ENCODE assay signal across 19 mouse cellular contexts in the genomic region with DNA sequence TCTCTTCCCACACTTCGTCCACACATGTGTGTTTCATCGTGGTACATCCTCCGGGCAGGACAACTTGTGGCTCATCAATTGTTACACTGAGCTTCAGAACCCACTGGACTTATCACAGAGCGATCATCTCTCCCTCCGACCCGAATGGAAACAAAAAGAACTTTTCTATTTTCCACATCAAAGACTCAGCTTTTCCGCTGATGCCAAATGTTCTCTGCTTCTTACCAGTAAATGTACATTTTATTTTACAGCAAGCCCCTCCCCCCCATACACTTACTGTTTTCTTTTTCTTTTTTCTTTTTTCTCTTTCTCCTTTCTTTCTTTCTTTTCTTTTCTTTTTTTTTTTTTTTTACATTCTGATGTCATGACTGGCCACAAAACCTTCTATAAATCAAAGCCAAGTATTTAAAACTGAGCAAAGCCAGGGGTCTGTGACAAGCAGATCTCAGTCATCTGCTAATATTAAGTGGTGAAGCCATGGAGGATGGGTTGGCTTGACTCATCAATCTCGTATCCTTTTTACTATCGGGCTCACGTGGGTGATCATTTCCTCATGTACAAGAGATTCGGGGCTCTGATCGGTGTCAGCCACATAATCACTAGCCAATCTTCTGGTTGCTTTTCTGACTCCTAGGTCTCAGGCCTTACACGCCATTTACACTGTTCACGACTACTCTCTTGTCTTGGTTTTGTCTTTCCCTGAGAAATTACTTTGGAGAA.
DNase-seq lines count a peak whose midpoint lies in the region; ATAC-seq and TF ChIP-seq lines count a peak whose summit lies in the region.
"Had no signal": no experiment of that assay in that cellular context is flagged by ENCODE, and none has a peak within 500 bp of the region (broad histone marks: within the 10 kb centered on the region; RNA-seq: fewer than 3 reads in every experiment).

No protein-coding gene starts in this region.

- WGBS in midbrain, embryonic 14.5 days, result 79% methylated on average over 14 of the region's 14 CpGs
- 75% methylated on average over 14 of the region's 14 CpGs for WGBS in midbrain, embryonic 13.5 days
- WGBS in hindbrain, embryonic 13.5 days, result 62% methylated on average over 14 of the region's 14 CpGs
- 87% methylated on average over 14 of the region's 14 CpGs for WGBS in liver, embryonic 16.5 days (ENCODE audit: insufficient replicate concordance)
- WGBS in heart, adult 2 months, result 84% methylated on average over 14 of the region's 14 CpGs

- no peak for DNase-seq in midbrain, embryonic 14.5 days
- DNase-seq in heart, adult 2 months, result no peak
- DNase-seq in testis, postnatal 14 days (ENCODE audit: low spot score), result no peak
- DNase-seq: adrenal gland, postnatal 25 days; B cell, adult 2 months; cerebellum, postnatal 25 days; gastrocnemius, postnatal 25 days; kidney, adult 9 months; layer of hippocampus, adult 9-11 months; thymus, postnatal 4 days had no signal

- H3K27ac ChIP-seq in midbrain, embryonic 14.5 days (replicated peaks; ENCODE audit: low read depth, low read length), result no peak overlapping the region; the same call in 1 of the 2 replicates
- no peak overlapping the region for H3K27ac ChIP-seq in midbrain, embryonic 13.5 days
- H3K27ac ChIP-seq in hindbrain, embryonic 13.5 days, result 0 out of 2 replicates have a peak overlapping the region, but pooled peaks have one; percentile 30
- H3K27ac ChIP-seq in liver, embryonic 16.5 days (ENCODE audit: low read length), result peak overlapping the region; percentile 84
- no peak overlapping the region for H3K27ac ChIP-seq in heart, adult 2 months
- H3K27ac ChIP-seq: embryonic facial prominence, embryonic 13.5 days; heart, embryonic 13.5 days had no signal

- TF ChIP-seq POLR2A in heart, adult 2 months (IDR thresholded peaks at IDR 0.05; ENCODE audit: insufficient read depth, low read depth, low read length), result no peak

- no peak overlapping the region for H3K4me3 ChIP-seq in midbrain, embryonic 14.5 days (replicated peaks; ENCODE audit: low read depth, low read length)
- H3K4me3 ChIP-seq in midbrain, embryonic 13.5 days (replicated peaks), result no peak overlapping the region
- no peak overlapping the region for H3K4me3 ChIP-seq in hindbrain, embryonic 13.5 days
- no peak overlapping the region for H3K4me3 ChIP-seq in liver, embryonic 16.5 days (ENCODE audit: low read depth, low read length)
- no peak overlapping the region for H3K4me3 ChIP-seq in heart, adult 2 months
- H3K4me3 ChIP-seq: embryonic facial prominence, embryonic 13.5 days; heart, embryonic 13.5 days; megakaryocyte, embryonic 14.5 days had no signal

- no peak overlapping the region for H3K9ac ChIP-seq in midbrain, embryonic 14.5 days (replicated peaks; ENCODE audit: low read length)
- H3K9ac ChIP-seq in midbrain, embryonic 13.5 days (replicated peaks), result no peak overlapping the region
- no peak overlapping the region for H3K9ac ChIP-seq in hindbrain, embryonic 13.5 days
- H3K9ac ChIP-seq in liver, embryonic 16.5 days (ENCODE audit: low read depth, low read length), result no peak overlapping the region
- no peak overlapping the region for H3K9ac ChIP-seq in heart, adult 2 months (ENCODE audit: low read depth, low read length)
- H3K9ac ChIP-seq: embryonic facial prominence, embryonic 13.5 days; heart, embryonic 13.5 days had no signal

- TF ChIP-seq CTCF in heart, adult 2 months (IDR thresholded peaks at IDR 0.05), result no peak

- H3K9me3 ChIP-seq in midbrain, embryonic 14.5 days (ENCODE audit: control insufficient read depth, low read length), result peaks cover 5% of the 10 kb centered on the region; the same call in 1 of the 2 replicates
- no peaks in the 10 kb centered on the region for H3K9me3 ChIP-seq in midbrain, embryonic 13.5 days
- no peaks in the 10 kb centered on the region for H3K9me3 ChIP-seq in hindbrain, embryonic 13.5 days
- no peaks in the 10 kb centered on the region for H3K9me3 ChIP-seq in liver, embryonic 16.5 days (replicated peaks; ENCODE audit: control insufficient read depth, low read length)

- no peak for ATAC-seq in midbrain, embryonic 14.5 days (ENCODE audit: low FRiP score, low TSS enrichment)
- ATAC-seq in midbrain, embryonic 13.5 days, result no peak
- peak; percentile 75 for ATAC-seq in activated CD4-positive, CD25-positive, alpha-beta regulatory T cell, adult 4 months
- no peak for ATAC-seq in hindbrain, embryonic 13.5 days (ENCODE audit: low FRiP score)
- no peak for ATAC-seq in liver, embryonic 16.5 days (ENCODE audit: low read depth)
- no peak for ATAC-seq in granulocyte monocyte progenitor cell, adult 5-6 weeks (replicated peaks; ENCODE audit: poor library complexity, severe bottlenecking)
- ATAC-seq: lung, postnatal 0 days had no signal

- peaks cover 15% of the 10 kb centered on the region for H3K4me1 ChIP-seq in midbrain, embryonic 14.5 days (ENCODE audit: control insufficient read depth, insufficient read depth, low read length)
- H3K4me1 ChIP-seq in midbrain, embryonic 13.5 days (replicated peaks), result peaks cover 23% of the 10 kb centered on the region
- H3K4me1 ChIP-seq in hindbrain, embryonic 13.5 days (replicated peaks), result peaks cover 35% of the 10 kb centered on the region
- H3K4me1 ChIP-seq in liver, embryonic 16.5 days (ENCODE audit: control insufficient read depth, low read depth, low read length), result peaks cover 39% of the 10 kb centered on the region
- no peaks in the 10 kb centered on the region; the same call in 1 of the 2 replicates for H3K4me1 ChIP-seq in heart, adult 2 months (ENCODE audit: control insufficient read depth, insufficient read depth, low read length)

- no peaks in the 10 kb centered on the region for H3K36me3 ChIP-seq in midbrain, embryonic 14.5 days (ENCODE audit: control insufficient read depth, insufficient read depth, low read length)
- no peaks in the 10 kb centered on the region for H3K36me3 ChIP-seq in midbrain, embryonic 13.5 days
- H3K36me3 ChIP-seq in hindbrain, embryonic 13.5 days, result no peaks in the 10 kb centered on the region
- no peaks in the 10 kb centered on the region for H3K36me3 ChIP-seq in liver, embryonic 16.5 days (ENCODE audit: control insufficient read depth, insufficient read depth)
- no peaks in the 10 kb centered on the region for H3K36me3 ChIP-seq in heart, adult 2 months (ENCODE audit: control insufficient read depth, insufficient read depth, low read length)

- TF ChIP-seq EP300 in heart, adult 2 months (IDR thresholded peaks at IDR 0.05; ENCODE audit: insufficient read depth, low read depth, low read length), result no peak

- H3K79me2 ChIP-seq in heart, adult 2 months (replicated peaks; ENCODE audit: control insufficient read depth, insufficient read depth, low read length), result no peaks in the 10 kb centered on the region

- intact Hi-C loops in heart, adult 2 months (cut with DNase I), result no loop called here

- peak overlapping the region; percentile 21 for H3K4me2 ChIP-seq in midbrain, embryonic 14.5 days (ENCODE audit: low read length)
- no peak overlapping the region for H3K4me2 ChIP-seq in midbrain, embryonic 13.5 days (replicated peaks)
- peak overlapping the region; percentile 21; the same call in 1 of the 2 replicates for H3K4me2 ChIP-seq in hindbrain, embryonic 13.5 days
- H3K4me2 ChIP-seq in liver, embryonic 16.5 days (ENCODE audit: low read depth, low read length), result no peak overlapping the region
- H3K4me2 ChIP-seq: embryonic facial prominence, embryonic 13.5 days; heart, embryonic 13.5 days had no signal

- H3K27me3 ChIP-seq in midbrain, embryonic 14.5 days (ENCODE audit: control insufficient read depth, insufficient read depth, low read length), result no peaks in the 10 kb centered on the region
- no peaks in the 10 kb centered on the region for H3K27me3 ChIP-seq in midbrain, embryonic 13.5 days
- H3K27me3 ChIP-seq in hindbrain, embryonic 13.5 days, result no peaks in the 10 kb centered on the region
- H3K27me3 ChIP-seq in liver, embryonic 16.5 days (ENCODE audit: control insufficient read depth, insufficient read depth, low read depth, low read length), result no peaks in the 10 kb centered on the region
- no peaks in the 10 kb centered on the region for H3K27me3 ChIP-seq in heart, adult 2 months (ENCODE audit: control insufficient read depth, insufficient read depth, low read length)
- H3K27me3 ChIP-seq: embryonic facial prominence, embryonic 13.5 days; heart, embryonic 13.5 days; megakaryocyte, embryonic 14.5 days had no signal

Comparison
In these comparisons a context has a peak if more than half of its experiments do, and no peak if none do; other contexts are left out.
1. H3K4me2 ChIP-seq: peak in midbrain, embryonic 14.5 days (single experiment) and hindbrain, embryonic 13.5 days (single experiment); none in midbrain, embryonic 13.5 days (single experiment) and liver, embryonic 16.5 days (single experiment).
2. H3K27ac ChIP-seq: peak in hindbrain, embryonic 13.5 days (single experiment) and liver, embryonic 16.5 days (single experiment); none in midbrain, embryonic 14.5 days (single experiment), midbrain, embryonic 13.5 days (single experiment) and heart, adult 2 months (single experiment).